9 mouse cellular contexts compared by ENCODE assay signal in genomic region chr16:85151681-85152080, GRCm38 (mm10). TPM values are rescaled to one million over a fixed set of nuclear protein-coding genes. Genes with fewer than 3 reads are reported as not detected.
DNase-seq lines count a peak whose midpoint lies in the region; ATAC-seq and TF ChIP-seq lines count a peak whose summit lies in the region.
"Had no signal": no experiment of that assay in that cellular context is flagged by ENCODE, and none has a peak within 500 bp of the region (broad histone marks: within the 10 kb centered on the region; RNA-seq: fewer than 3 reads in every experiment).

No protein-coding gene starts in this region.

- H3K27me3 ChIP-seq in heart, embryonic 13.5 days (replicated peaks), result no peaks in the 10 kb centered on the region
- H3K27me3 ChIP-seq in embryonic facial prominence, embryonic 10.5 days (replicated peaks; ENCODE audit: low read depth, poor library complexity, severe bottlenecking), result no peaks in the 10 kb centered on the region
- H3K27me3 ChIP-seq in kidney, embryonic 16.5 days (ENCODE audit: insufficient read depth, low read length), result no peaks in the 10 kb centered on the region
- no peaks in the 10 kb centered on the region for H3K27me3 ChIP-seq in thymus, adult 2 months (ENCODE audit: control insufficient read depth, insufficient read depth, low read length)

- WGBS in heart, embryonic 13.5 days, result 16% methylated on average over 7 of the region's 7 CpGs
- 82% methylated on average over 7 of the region's 7 CpGs for WGBS in bone marrow, adult 2 months
- 12% methylated on average over 7 of the region's 7 CpGs for WGBS in embryonic facial prominence, embryonic 10.5 days
- 17% methylated on average over 7 of the region's 7 CpGs for WGBS in kidney, embryonic 16.5 days
- 89% methylated on average over 7 of the region's 7 CpGs for WGBS in thymus, adult 2 months

- peak overlapping the region; percentile 63 for H3K9ac ChIP-seq in heart, embryonic 13.5 days
- H3K9ac ChIP-seq in kidney, embryonic 16.5 days (replicated peaks; ENCODE audit: low read length), result peak overlapping the region; percentile 10; the same call in 1 of the 2 replicates

- no peaks in the 10 kb centered on the region for H3K9me3 ChIP-seq in heart, embryonic 13.5 days
- H3K9me3 ChIP-seq in embryonic facial prominence, embryonic 10.5 days, result no peaks in the 10 kb centered on the region
- no peaks in the 10 kb centered on the region for H3K9me3 ChIP-seq in kidney, embryonic 16.5 days (ENCODE audit: low read length)

- peaks cover 94% of the 10 kb centered on the region for H3K4me1 ChIP-seq in heart, embryonic 13.5 days
- peaks cover 5% of the 10 kb centered on the region; the same call in 1 of the 2 replicates for H3K4me1 ChIP-seq in bone marrow, adult 2 months (ENCODE audit: control insufficient read depth, insufficient read depth, low read length)
- H3K4me1 ChIP-seq in embryonic facial prominence, embryonic 10.5 days, result peaks cover 61% of the 10 kb centered on the region
- H3K4me1 ChIP-seq in kidney, embryonic 16.5 days (ENCODE audit: insufficient read depth, low read length), result peaks cover 68% of the 10 kb centered on the region
- H3K4me1 ChIP-seq in thymus, adult 2 months (replicated peaks; ENCODE audit: control insufficient read depth, insufficient read depth, low read length), result no peaks in the 10 kb centered on the region

- intact Hi-C loops in heart, postnatal 10 days (cut with DNase I), result no loop called here

- no peak for TF ChIP-seq CTCF in bone marrow, adult 2 months (IDR thresholded peaks at IDR 0.05; ENCODE audit: control insufficient read depth, insufficient read depth, low read length)
- TF ChIP-seq CTCF in thymus, adult 2 months (IDR thresholded peaks at IDR 0.05; ENCODE audit: borderline replicate concordance, control insufficient read depth, extremely low read depth, insufficient read depth, low read length, poor library complexity), result no peak

- no peak overlapping the region for H3K4me3 ChIP-seq in heart, embryonic 13.5 days
- no peak overlapping the region for H3K4me3 ChIP-seq in bone marrow, adult 2 months (replicated peaks; ENCODE audit: control insufficient read depth, low read depth, low read length)
- H3K4me3 ChIP-seq in embryonic facial prominence, embryonic 10.5 days, result no peak overlapping the region
- no peak overlapping the region for H3K4me3 ChIP-seq in kidney, embryonic 16.5 days (ENCODE audit: low read length)
- H3K4me3 ChIP-seq in thymus, adult 2 months (ENCODE audit: control insufficient read depth, insufficient read depth, low read length), result no peak overlapping the region

- no peak for ATAC-seq in heart, embryonic 13.5 days (ENCODE audit: extremely low read depth, insufficient number of reproducible peaks, low FRiP score, low TSS enrichment)
- peak; percentile 82 for ATAC-seq in kidney, embryonic 16.5 days (ENCODE audit: low FRiP score, low TSS enrichment)

- H3K4me2 ChIP-seq in heart, embryonic 13.5 days, result peak overlapping the region; percentile 52
- peak overlapping the region; percentile 5; the same call in 1 of the 2 replicates for H3K4me2 ChIP-seq in kidney, embryonic 16.5 days (replicated peaks; ENCODE audit: low read depth, low read length)

- no peak for TF ChIP-seq POLR2A in bone marrow, adult 2 months (IDR thresholded peaks at IDR 0.05; ENCODE audit: borderline replicate concordance, control insufficient read depth, low read depth, low read length)
- TF ChIP-seq POLR2A in thymus, adult 2 months (IDR thresholded peaks at IDR 0.05; ENCODE audit: control insufficient read depth, extremely low read depth, insufficient read depth, low read length, poor library complexity), result no peak

- peak overlapping the region; percentile 67 for H3K27ac ChIP-seq in heart, embryonic 13.5 days (replicated peaks)
- H3K27ac ChIP-seq in bone marrow, adult 2 months (ENCODE audit: control insufficient read depth, insufficient read depth, low read depth, low read length, poor library complexity), result peak overlapping the region; percentile 36
- peak overlapping the region; percentile 66 for H3K27ac ChIP-seq in embryonic facial prominence, embryonic 10.5 days (replicated peaks)
- peak overlapping the region; percentile 89 for H3K27ac ChIP-seq in kidney, embryonic 16.5 days (ENCODE audit: low read length)
- no peak overlapping the region for H3K27ac ChIP-seq in thymus, adult 2 months (ENCODE audit: control insufficient read depth, insufficient read depth, low read length)

- no peak for DNase-seq in heart, postnatal 10 days
- DNase-seq in embryonic facial prominence, embryonic 10.5 days (ENCODE audit: low spot score), result peak; percentile 53
- no peak for DNase-seq in thymus, adult 2 months
- no peak for DNase-seq in spleen, postnatal 4 days (ENCODE audit: low spot score in 2 of 2)
- DNase-seq in adrenal gland, postnatal 10 days, result no peak
- DNase-seq: lung, postnatal 4 days had no signal

- no peaks in the 10 kb centered on the region for H3K36me3 ChIP-seq in heart, embryonic 13.5 days
- H3K36me3 ChIP-seq in embryonic facial prominence, embryonic 10.5 days (replicated peaks), result peaks cover 5% of the 10 kb centered on the region
- H3K36me3 ChIP-seq in kidney, embryonic 16.5 days (ENCODE audit: insufficient read depth, low read length), result no peaks in the 10 kb centered on the region
- H3K36me3 ChIP-seq in thymus, adult 2 months (ENCODE audit: control insufficient read depth, insufficient read depth, low read length), result no peaks in the 10 kb centered on the region

RNA-seq across cellular contexts. Expression of gene App, which starts 21.9 kb away (rescaled TPM):
- polyA plus RNA-seq in heart, embryonic 13.5 days (2015; fragmentation: Nextera tagmentation; extraction: Ambion mirVana), result 165 and 166 TPM in 2 replicates
- total RNA-seq in heart, postnatal 10 days (2021), result 100 to 1,000 TPM; 231 to 247 TPM
- polyA plus RNA-seq in bone marrow, adult 2 months (2011; ENCODE audit: insufficient read depth, insufficient read length, low replicate concordance, missing spikeins), result 15.6 and 31.4 TPM in 2 replicates
- polyA plus RNA-seq in embryonic facial prominence, embryonic 10.5 days (2016; fragmentation: Nextera tagmentation; extraction: Ambion mirVana), result 116 TPM in 2 replicates
- 309 and 336 TPM in 2 replicates for polyA plus RNA-seq in kidney, embryonic 16.5 days (2015; fragmentation: Nextera tagmentation; extraction: Ambion mirVana)
- polyA plus RNA-seq in thymus, adult 2 months (2012; rRNA removed), result 58.4 and 59.8 TPM in 2 replicates
- total RNA-seq in adrenal gland, postnatal 10 days (2021), result 100 to 1,000 TPM; 290 to 292 TPM
